Mouse (Mus musculus) hindbrain, postnatal 0 days (tissue): ENCODE results near the gene Rab2b. TPM values are rescaled to one million over a fixed set of nuclear protein-coding genes. Genes with fewer than 3 reads are reported as not detected.
A peak's percentile ranks its signal among the peaks of the same experiment; 100 is the strongest.
"Not testable (repeated sequence)": the region's sequence is repeated elsewhere in the genome, so short reads cannot be mapped to it uniquely, and the experiment has no call there.

ENCODE experiments used
- ATAC-seq: fragments of 200-750 bp; cut with Nextera tagmentation; 2 replicates; pipeline ENCODE4 v1.8.0; 2017; ENCODE audit warnings: mild to moderate bottlenecking, moderate TSS enrichment, moderate library complexity
- DNase-seq: peaks from one replicate; pipeline ENCODE4 v3.0.0-alpha.2; 2015; ENCODE audit warnings: low spot score
- H3K27ac ChIP-seq: fragments of 300-500 bp; sonication (generic); 2 replicates; pipeline ENCODE4 v1.5.1; 2014; ENCODE audit warnings: mild to moderate bottlenecking
- H3K27me3 ChIP-seq: fragments of 300-500 bp; sonication (generic); 2 replicates; pipeline ENCODE4 v1.6.1; 2014; ENCODE audit warnings: low read length, mixed read lengths; ENCODE audit not compliant: insufficient read depth
- H3K36me3 ChIP-seq: fragments of 300-500 bp; sonication (generic); 2 replicates; pipeline ENCODE4 v1.6.1; 2014; ENCODE audit warnings: low read length, mixed read lengths; ENCODE audit not compliant: insufficient read depth
- H3K4me1 ChIP-seq: fragments of 300-500 bp; sonication (generic); 2 replicates; pipeline ENCODE4 v1.6.1; 2014; ENCODE audit warnings: antibody characterized with exemption, low read length, mixed read lengths; ENCODE audit not compliant: insufficient read depth
- H3K4me2 ChIP-seq: fragments of 300-500 bp; sonication (generic); 2 replicates; pipeline ENCODE4 v1.6.1; 2014; ENCODE audit warnings: low read depth, mild to moderate bottlenecking, low read length, moderate library complexity, mixed read lengths
- H3K4me3 ChIP-seq: fragments of 300-500 bp; sonication (generic); 2 replicates; pipeline ENCODE4 v1.5.1; 2014; ENCODE audit warnings: low read length
- H3K9ac ChIP-seq: fragments of 300-500 bp; sonication (generic); replicated peaks from 2 replicates; pipeline ENCODE4 v1.6.1; 2014; ENCODE audit warnings: mild to moderate bottlenecking, low read length, moderate library complexity, mixed read lengths
- H3K9me3 ChIP-seq: fragments of 300-500 bp; sonication (generic); 2 replicates; pipeline ENCODE4 v1.6.1; 2016; ENCODE audit warnings: low read length, mixed read lengths
- CTCF ChIP-seq: IDR thresholded peaks from 2 replicates; pipeline ENCODE4 v1.5.1; 2016; ENCODE audit warnings: antibody characterized with exemption, control low read depth, low read depth
- WGBS: fragments of 180-500 bp; shearing (Covaris S2); extraction: QIAGEN DNeasy Blood & Tissue Kit; methylation state at CpG from one replicate; pipeline ENCODE4 v1.1.7; 2014; 5-methylcytosine and 5-hydroxymethylcytosine counted together
- polyA plus RNA-seq: library from polyadenylated mRNA; unstranded; fragments of >200 nt; fragmentation: Nextera tagmentation; extraction: Ambion mirVana; gene quantifications from 2 replicates; pipeline ENCODE4 v1.2.1, GENCODE M21; 2015
- total RNA-seq: library from RNA; depleted of rRNA; stranded (reverse); fragments of >200 nt; gene quantifications from 2 replicates; pipeline ENCODE4 v1.2.3, GENCODE M21; 2014

Rab2b gene
- total and polyA plus RNA-seq, 2 experiments from 2014 or later = 45.5 to 48.5 TPM

DNA sequence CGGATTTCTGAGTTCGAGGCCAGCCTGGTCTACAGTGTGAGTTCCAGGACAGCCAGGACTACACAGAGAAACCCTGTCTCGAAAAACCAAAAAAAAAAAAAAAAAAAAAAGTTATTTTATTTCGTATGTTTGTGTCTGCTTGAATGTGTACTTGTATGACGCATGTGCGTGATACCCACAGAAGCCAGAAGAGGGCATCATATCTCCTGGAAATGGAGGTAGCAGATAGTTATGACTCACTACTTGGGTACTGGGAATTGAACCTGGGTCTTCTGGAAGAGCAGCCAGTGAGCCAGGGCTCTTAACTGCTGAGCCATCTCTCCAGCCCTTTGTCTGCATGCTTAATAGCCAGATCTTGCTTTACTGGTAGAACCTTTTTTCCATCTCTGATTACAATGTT, 31.0 kb upstream of the Rab2b start:
- H3K36me3 ChIP-seq = peaks cover 30% of the 10 kb centered on the region
- not testable (repeated sequence) for DNase-seq, ATAC-seq, H3K4me3 ChIP-seq, H3K27me3 ChIP-seq, H3K9me3 ChIP-seq, H3K27ac ChIP-seq, H3K9ac ChIP-seq, H3K4me2 ChIP-seq
- peaks cover 24% of the 10 kb centered on the region for H3K4me1 ChIP-seq
- 0 out of 2 replicates have a peak, but pooled peaks have one; percentile 20 for TF ChIP-seq CTCF
- WGBS = 96% methylated on average over 5 of the region's 6 CpGs

DNA sequence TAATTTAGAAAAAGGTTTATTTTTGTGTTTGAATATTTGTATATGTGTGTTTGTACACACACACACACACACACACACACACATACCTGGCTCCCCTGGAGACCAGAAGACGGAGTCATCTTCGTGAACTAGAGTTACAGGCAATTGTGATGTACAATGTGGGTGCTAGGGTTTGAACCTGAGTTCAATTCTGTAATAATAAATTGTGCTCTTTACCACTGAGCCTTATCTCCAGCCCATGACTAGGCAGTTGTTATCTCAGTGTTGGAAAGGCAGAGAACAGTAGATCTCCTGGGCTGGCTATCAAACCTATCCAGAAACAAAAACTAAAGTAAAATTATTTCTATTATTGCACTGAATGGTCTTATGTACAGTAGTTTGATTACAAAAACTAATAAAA, 26.8 kb upstream of the Rab2b start:
- Histone ChIP-seq H3K27ac (no peak overlapping the region), H3K4me3 (no peak overlapping the region), H3K9me3 (no peaks in the 10 kb centered on the region), H3K36me3 (0 out of 2 replicates have a peak, but pooled peaks cover 4% of the 10 kb centered on the region), H3K27me3 (no peaks in the 10 kb centered on the region), H3K4me1 (0 out of 2 replicates have a peak, but pooled peaks cover 1% of the 10 kb centered on the region), H3K4me2 (no peak overlapping the region), H3K9ac (no peak overlapping the region)
- ATAC-seq = no peak
- DNase-seq = no peak
- TF ChIP-seq CTCF = no peak
- WGBS = 91% methylated on average over 2 of the region's 2 CpGs

GRCm38 (mm10) chr14:52304644-52305271, 25.4 kb upstream of the Rab2b start, which contains the start of gene Mettl3:
Mettl3 (minus strand) TSS chr14:52305128.
- H3K4me3 ChIP-seq = peak within 1 kb of the TSS; percentile 70
- peak; percentile 55 for TF ChIP-seq CTCF
- H3K9me3 ChIP-seq = no peaks in the 10 kb centered on the region
- peak within 1 kb of the TSS; percentile 75 for H3K9ac ChIP-seq
- no peaks in the 10 kb centered on the region for H3K27me3 ChIP-seq
- H3K36me3 ChIP-seq = peaks cover 6% of the 10 kb centered on the region; the same call in 1 of the 2 replicates
- peak; percentile 96 for ATAC-seq
- H3K4me1 ChIP-seq = no peaks in the 10 kb centered on the region
- WGBS = under 1% methylated on average over 44 of the region's 46 CpGs
- DNase-seq = peak; percentile 98
- peak within 1 kb of the TSS; percentile 87 for H3K27ac ChIP-seq
- H3K4me2 ChIP-seq = peak within 1 kb of the TSS; percentile 73

- H3K4me3 ChIP-seq, ATAC-seq, H3K4me1 ChIP-seq, H3K27ac ChIP-seq, H3K9ac ChIP-seq, H3K9me3 ChIP-seq, DNase-seq, H3K27me3 ChIP-seq: not testable (repeated sequence)
- Histone ChIP-seq H3K36me3 (peaks cover 16% of the 10 kb centered on the region), H3K4me2 (peak overlapping the region; percentile 73; the same call in 1 of the 2 replicates)
- 88% methylated on average over 3 of the region's 3 CpGs for WGBS
Observed at GRCm38 (mm10) chr14:52303517-52303916, 24.2 kb upstream of the Rab2b start.

- no peak overlapping the region for H3K27ac ChIP-seq
- H3K4me2 ChIP-seq = no peak overlapping the region
- 61% methylated on average over 6 of the region's 6 CpGs for WGBS
- peak; percentile 61 for ATAC-seq
- TF ChIP-seq CTCF = peak; percentile 72
- no peak overlapping the region for H3K9ac ChIP-seq
- no peaks in the 10 kb centered on the region for H3K9me3 ChIP-seq
- H3K4me1 ChIP-seq = no peaks in the 10 kb centered on the region
- no peaks in the 10 kb centered on the region for H3K27me3 ChIP-seq
- DNase-seq = peak; percentile 81
- peaks cover 48% of the 10 kb centered on the region for H3K36me3 ChIP-seq
- H3K4me3 ChIP-seq = no peak overlapping the region
Observed at GRCm38 (mm10) chr14:52295558-52296264, 16.4 kb upstream of the Rab2b start.

DNA sequence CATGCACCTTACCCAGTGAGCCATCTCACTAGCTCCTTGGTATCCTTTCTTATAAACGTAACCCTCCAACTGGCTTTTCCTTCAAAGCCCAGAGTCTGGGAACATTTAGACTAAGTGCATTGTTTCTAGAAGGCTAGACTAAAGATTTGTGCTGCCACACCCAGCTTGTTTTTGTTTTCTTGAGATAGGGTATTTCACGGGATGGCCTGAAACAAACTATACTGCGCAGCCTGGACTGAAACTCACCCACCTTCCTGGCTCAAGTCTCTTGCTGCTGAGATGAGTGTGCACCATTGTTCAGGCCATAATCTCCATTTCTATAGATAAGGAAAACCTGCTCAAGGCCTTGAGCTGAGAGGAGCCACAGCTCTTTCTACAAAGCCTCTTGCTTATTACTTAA, 4.8 kb upstream of the Rab2b start:
- H3K36me3 ChIP-seq = peaks cover 26% of the 10 kb centered on the region
- no peak for TF ChIP-seq CTCF
- ATAC-seq (no peak), DNase-seq (no peak)
- H3K4me3 ChIP-seq = no peak overlapping the region
- no peaks in the 10 kb centered on the region for H3K27me3 ChIP-seq
- WGBS = 92% methylated on average over 3 of the region's 3 CpGs
- H3K9ac ChIP-seq = no peak overlapping the region
- peaks cover 4% of the 10 kb centered on the region; the same call in 1 of the 2 replicates for H3K4me1 ChIP-seq
- no peaks in the 10 kb centered on the region for H3K9me3 ChIP-seq
- H3K27ac ChIP-seq = no peak overlapping the region
- no peak overlapping the region for H3K4me2 ChIP-seq

DNA sequence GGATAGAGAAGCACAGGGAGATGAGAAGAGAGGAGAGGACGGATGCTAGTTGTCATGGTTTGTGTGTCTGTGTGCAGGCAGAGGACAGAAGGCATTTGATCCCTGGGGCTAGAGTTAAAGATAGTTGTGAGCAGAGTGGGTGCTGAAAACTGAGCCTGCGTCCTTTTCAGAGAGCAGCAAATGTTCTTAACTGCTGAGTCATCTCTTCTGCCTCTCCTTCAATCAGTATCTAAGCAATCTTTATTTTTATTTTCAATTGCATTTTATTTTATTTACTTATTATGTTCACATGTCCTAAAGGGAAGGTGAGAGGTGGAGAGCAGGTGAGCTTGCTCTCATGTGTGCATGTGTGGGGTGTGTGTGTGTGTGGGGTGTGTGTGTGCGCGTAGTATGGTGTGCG, 4.3 kb upstream of the Rab2b start:
- H3K4me2 ChIP-seq = no peak overlapping the region
- ATAC-seq = no peak
- no peak for TF ChIP-seq CTCF

More for the DNA sequence above, 4.3 kb upstream of the Rab2b start:
- Histone ChIP-seq H3K9ac (no peak overlapping the region), H3K4me1 (peaks cover 4% of the 10 kb centered on the region; the same call in 1 of the 2 replicates), H3K9me3 (no peaks in the 10 kb centered on the region), H3K27ac (no peak overlapping the region), H3K4me3 (no peak overlapping the region), H3K36me3 (peaks cover 24% of the 10 kb centered on the region), H3K27me3 (no peaks in the 10 kb centered on the region)
- 94% methylated on average over 5 of the region's 5 CpGs for WGBS
- DNase-seq = no peak
